Mouse (Mus musculus): Measurements from ENCODE around the gene Sema3b. TPM values are rescaled to one million over a fixed set of nuclear protein-coding genes. Genes with fewer than 3 reads are reported as not detected.
A peak's percentile ranks its signal among the peaks of the same experiment; 100 is the strongest.

Gene Sema3b
- total and polyA plus RNA-seq, 2 experiments: 0.37 to 0.83 TPM

DNA sequence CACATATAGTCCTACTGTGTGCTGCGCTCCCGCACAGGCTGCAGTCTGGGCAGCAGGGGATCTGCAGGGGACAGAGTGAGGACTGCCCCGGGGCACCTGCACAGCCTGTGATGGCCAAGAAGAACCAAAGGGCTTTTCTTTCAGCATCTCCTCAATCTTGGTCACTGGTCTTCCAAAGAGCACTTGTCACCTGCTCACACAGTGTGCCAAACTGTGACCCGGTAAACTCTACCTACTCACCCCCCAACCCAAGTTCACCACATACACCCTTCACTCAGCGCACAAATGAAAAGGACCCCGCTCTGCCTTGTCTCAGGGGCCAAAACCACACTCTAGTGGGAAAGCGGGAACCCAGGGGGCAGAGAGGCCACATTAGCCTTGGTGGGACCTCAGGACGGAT is 22.8 kb upstream of the Sema3b start:
- Histone ChIP-seq H3K4me3 (ENCODE audit: insufficient read depth, low read depth, low read length) (no peak overlapping the region), H3K4me1 (ENCODE audit: control insufficient read depth, insufficient read depth, low read length) (peaks cover 16% of the 10 kb centered on the region; the same call in 1 of the 2 replicates), H3K27me3 (ENCODE audit: control insufficient read depth, insufficient read depth, low read length) (no peaks in the 10 kb centered on the region), H3K79me2 (ENCODE audit: control insufficient read depth, insufficient read depth, low read length) (peaks cover 57% of the 10 kb centered on the region), H3K27ac (replicated peaks; ENCODE audit: insufficient read depth, low read depth, low read length) (no peak overlapping the region), H3K9ac (ENCODE audit: low read depth, low read length) (0 out of 2 replicates have a peak overlapping the region, but pooled peaks have one; percentile 10), H3K36me3 (ENCODE audit: control insufficient read depth, insufficient read depth, low read length) (no peaks in the 10 kb centered on the region)
- DNase-seq (ENCODE audit: extremely low read depth, low read depth, low spot score): no peak
- WGBS: 86% methylated on average over 8 of the region's 8 CpGs
- TF ChIP-seq POLR2A (IDR thresholded peaks at IDR 0.05; ENCODE audit: extremely low read depth, insufficient read depth, low read length): no peak
- TF ChIP-seq CTCF (IDR thresholded peaks at IDR 0.05; ENCODE audit: low read depth, low read length): no peak

DNA sequence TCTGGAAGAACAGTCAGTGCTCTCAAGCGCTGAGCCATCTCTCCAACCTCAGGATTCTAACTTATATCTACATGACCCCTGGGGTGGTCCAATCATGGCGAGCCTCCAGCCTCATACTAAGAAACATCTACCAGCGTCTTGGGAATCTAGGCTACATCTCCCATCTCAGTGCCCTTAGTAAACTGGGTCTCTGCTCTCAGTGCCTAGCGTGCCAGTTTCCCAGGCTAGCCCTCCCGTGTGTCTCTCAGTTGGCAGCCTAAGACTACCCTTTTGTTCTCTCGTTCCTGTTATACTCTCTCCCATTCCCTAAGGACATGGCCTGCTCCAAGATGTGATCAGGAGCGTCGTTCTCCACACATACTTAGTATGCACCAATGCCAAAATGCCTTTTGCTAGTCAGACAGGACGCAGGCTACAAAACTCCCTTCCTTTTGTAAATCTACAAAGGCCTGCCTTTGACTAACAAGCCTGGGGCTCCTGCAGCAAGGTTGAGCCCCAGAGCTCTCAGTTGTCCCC is 22.3 kb upstream of the Sema3b start:
- Histone ChIP-seq H3K27ac (replicated peaks; ENCODE audit: insufficient read depth, low read depth, low read length) (no peak overlapping the region), H3K36me3 (ENCODE audit: control insufficient read depth, insufficient read depth, low read length) (no peaks in the 10 kb centered on the region), H3K4me3 (ENCODE audit: insufficient read depth, low read depth, low read length) (no peak overlapping the region), H3K9ac (ENCODE audit: low read depth, low read length) (no peak overlapping the region), H3K79me2 (ENCODE audit: control insufficient read depth, insufficient read depth, low read length) (peaks cover 62% of the 10 kb centered on the region), H3K4me1 (ENCODE audit: control insufficient read depth, insufficient read depth, low read length) (peaks cover 16% of the 10 kb centered on the region; the same call in 1 of the 2 replicates), H3K27me3 (ENCODE audit: control insufficient read depth, insufficient read depth, low read length) (no peaks in the 10 kb centered on the region)
- whole genome bisulfite sequencing: 73% methylated on average over 9 of the region's 9 CpGs
- TF ChIP-seq CTCF (IDR thresholded peaks at IDR 0.05; ENCODE audit: low read depth, low read length): no peak
- TF ChIP-seq POLR2A (IDR thresholded peaks at IDR 0.05; ENCODE audit: extremely low read depth, insufficient read depth, low read length): no peak
- no peak for DNase-seq (ENCODE audit: extremely low read depth, low read depth, low spot score)

DNA sequence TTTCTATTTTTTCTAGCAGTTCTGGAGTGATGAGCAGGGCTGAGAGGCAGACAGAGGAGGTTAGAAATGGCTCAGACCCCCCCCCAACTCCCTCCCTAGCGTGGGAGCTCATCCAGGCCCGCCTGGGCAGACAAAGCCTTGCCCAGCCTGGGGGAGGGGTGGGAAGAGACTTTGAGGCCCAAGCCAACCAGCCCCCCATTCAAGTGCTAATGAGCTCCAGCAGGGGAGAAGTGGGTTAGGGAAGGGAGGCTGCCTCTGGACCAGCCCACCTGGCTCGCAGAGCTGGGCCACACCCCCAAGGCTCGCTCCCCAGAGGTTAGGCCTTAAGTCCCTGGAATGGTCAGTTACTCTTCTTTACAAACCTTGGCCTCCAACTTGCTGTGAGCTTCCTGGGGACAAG is 21.5 kb upstream of the Sema3b start:
- Histone ChIP-seq H3K79me2 (ENCODE audit: control insufficient read depth, insufficient read depth, low read length) (peaks cover 69% of the 10 kb centered on the region), H3K9ac (ENCODE audit: low read depth, low read length) (no peak overlapping the region), H3K36me3 (ENCODE audit: control insufficient read depth, insufficient read depth, low read length) (no peaks in the 10 kb centered on the region), H3K4me1 (ENCODE audit: control insufficient read depth, insufficient read depth, low read length) (peaks cover 13% of the 10 kb centered on the region; the same call in 1 of the 2 replicates), H3K27me3 (ENCODE audit: control insufficient read depth, insufficient read depth, low read length) (no peaks in the 10 kb centered on the region), H3K27ac (replicated peaks; ENCODE audit: insufficient read depth, low read depth, low read length) (no peak overlapping the region), H3K4me3 (ENCODE audit: insufficient read depth, low read depth, low read length) (no peak overlapping the region)
- 59% methylated on average over 4 of the region's 4 CpGs for WGBS
- no peak for TF ChIP-seq CTCF (IDR thresholded peaks at IDR 0.05; ENCODE audit: low read depth, low read length)
- TF ChIP-seq POLR2A (IDR thresholded peaks at IDR 0.05; ENCODE audit: extremely low read depth, insufficient read depth, low read length): no peak
- DNase-seq (ENCODE audit: extremely low read depth, low read depth, low spot score): no peak

DNA sequence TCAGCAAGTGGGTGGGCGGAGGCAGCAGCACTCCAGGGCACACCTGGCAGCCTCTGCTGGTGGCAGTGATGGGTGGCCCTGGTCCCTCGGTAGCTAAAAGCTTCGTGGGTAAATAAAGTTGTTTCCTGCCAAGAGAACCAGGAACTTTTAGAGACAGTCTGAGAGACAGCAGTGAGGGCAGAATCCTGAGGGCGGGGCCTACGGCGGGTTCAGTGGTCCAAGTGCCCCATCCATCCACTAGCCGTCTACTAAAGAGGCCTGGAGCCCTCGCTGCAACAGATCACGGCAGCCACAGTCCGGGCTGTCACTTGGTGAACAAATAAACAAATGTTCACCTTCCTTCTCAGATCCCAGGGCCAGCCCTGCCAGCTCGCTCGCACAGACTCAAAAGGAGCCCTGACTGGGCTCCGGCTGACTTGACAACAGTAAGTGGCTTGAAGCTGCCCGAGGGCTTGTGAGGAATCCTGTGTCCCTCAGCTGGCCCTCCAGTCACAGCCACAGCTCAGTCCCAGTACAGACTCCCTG is 20.9 kb upstream of the Sema3b start:
- TF ChIP-seq CTCF (IDR thresholded peaks at IDR 0.05; ENCODE audit: low read depth, low read length) (no peak), POLR2A (IDR thresholded peaks at IDR 0.05; ENCODE audit: extremely low read depth, insufficient read depth, low read length) (no peak)
- WGBS: 51% methylated on average over 14 of the region's 14 CpGs
- H3K9ac ChIP-seq (ENCODE audit: low read depth, low read length): no peak overlapping the region; the same call in 1 of the 2 replicates
- H3K4me3 ChIP-seq (ENCODE audit: insufficient read depth, low read depth, low read length): peak overlapping the region; percentile 9; the same call in 1 of the 2 replicates
- H3K4me1 ChIP-seq (ENCODE audit: control insufficient read depth, insufficient read depth, low read length): peaks cover 14% of the 10 kb centered on the region; the same call in 1 of the 2 replicates
- H3K27me3 ChIP-seq (ENCODE audit: control insufficient read depth, insufficient read depth, low read length): no peaks in the 10 kb centered on the region
- no peaks in the 10 kb centered on the region for H3K36me3 ChIP-seq (ENCODE audit: control insufficient read depth, insufficient read depth, low read length)
- H3K27ac ChIP-seq (replicated peaks; ENCODE audit: insufficient read depth, low read depth, low read length): peak overlapping the region; percentile 10; the same call in 1 of the 2 replicates
- no peak for DNase-seq (ENCODE audit: extremely low read depth, low read depth, low spot score)
- H3K79me2 ChIP-seq (ENCODE audit: control insufficient read depth, insufficient read depth, low read length): peaks cover 73% of the 10 kb centered on the region

DNA sequence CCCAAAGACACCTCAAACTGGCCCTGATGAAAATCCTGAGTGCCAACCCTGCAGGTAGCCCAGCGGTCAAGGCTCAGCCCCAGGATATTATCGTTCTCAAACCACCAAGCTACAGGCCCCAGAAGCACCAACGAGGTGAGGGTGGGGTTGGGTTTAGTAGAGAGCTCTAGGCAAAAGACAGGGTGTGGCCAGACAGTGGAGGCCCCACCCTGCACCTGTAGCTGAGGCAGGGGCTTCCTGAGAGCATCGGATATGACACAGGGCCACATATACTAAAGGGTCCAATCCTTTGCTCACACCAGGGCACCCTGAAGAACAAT is 20.3 kb upstream of the Sema3b start:
- DNase-seq (ENCODE audit: extremely low read depth, low read depth, low spot score): no peak
- H3K36me3 ChIP-seq (ENCODE audit: control insufficient read depth, insufficient read depth, low read length): no peaks in the 10 kb centered on the region
- WGBS: 65% methylated on average over 4 of the region's 4 CpGs
- H3K4me1 ChIP-seq (ENCODE audit: control insufficient read depth, insufficient read depth, low read length): peaks cover 17% of the 10 kb centered on the region
- H3K9ac ChIP-seq (ENCODE audit: low read depth, low read length): peak overlapping the region; percentile 33
- no peak overlapping the region for H3K4me3 ChIP-seq (ENCODE audit: insufficient read depth, low read depth, low read length)
- peaks cover 75% of the 10 kb centered on the region for H3K79me2 ChIP-seq (ENCODE audit: control insufficient read depth, insufficient read depth, low read length)
- TF ChIP-seq CTCF (IDR thresholded peaks at IDR 0.05; ENCODE audit: low read depth, low read length): no peak
- TF ChIP-seq POLR2A (IDR thresholded peaks at IDR 0.05; ENCODE audit: extremely low read depth, insufficient read depth, low read length): no peak
- H3K27me3 ChIP-seq (ENCODE audit: control insufficient read depth, insufficient read depth, low read length): no peaks in the 10 kb centered on the region
- peak overlapping the region; percentile 12 for H3K27ac ChIP-seq (replicated peaks; ENCODE audit: insufficient read depth, low read depth, low read length)

DNA sequence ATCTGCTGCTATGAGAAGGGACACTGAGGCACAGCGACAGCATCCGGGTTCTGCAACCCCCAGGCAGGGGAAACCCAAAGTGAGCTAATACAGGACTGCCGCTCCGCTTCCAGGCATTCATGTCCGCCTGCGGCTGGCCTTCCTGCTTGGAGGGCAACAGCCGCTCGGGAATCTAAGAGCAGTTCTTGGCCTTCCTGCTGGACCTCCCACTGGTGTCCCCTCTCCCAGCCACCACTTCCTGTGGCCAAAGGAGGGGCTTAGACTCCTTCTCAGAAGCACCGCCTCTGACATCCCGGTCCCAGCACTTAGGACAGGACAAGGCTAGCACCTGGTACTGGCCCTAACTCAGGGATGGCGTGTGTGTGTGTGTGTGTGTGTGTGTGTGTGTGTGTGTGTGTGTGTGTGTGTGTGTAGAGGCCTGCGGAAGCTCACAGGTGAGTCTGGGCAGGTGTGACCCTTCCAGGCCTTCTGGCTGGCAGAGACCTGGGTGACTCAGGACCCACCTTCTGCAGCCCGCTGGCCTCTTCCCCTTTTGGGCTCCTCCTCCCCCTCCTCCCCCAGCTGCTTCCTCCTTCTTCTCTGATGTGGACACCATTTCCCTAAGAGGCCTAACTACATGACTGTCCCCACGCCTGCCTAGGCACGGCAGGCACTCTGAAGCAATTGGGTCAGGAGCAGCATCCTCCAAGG is 19.8 kb upstream of the Sema3b start:
- Histone ChIP-seq H3K4me1 (ENCODE audit: control insufficient read depth, insufficient read depth, low read length) (peaks cover 18% of the 10 kb centered on the region), H3K36me3 (ENCODE audit: control insufficient read depth, insufficient read depth, low read length) (no peaks in the 10 kb centered on the region), H3K79me2 (ENCODE audit: control insufficient read depth, insufficient read depth, low read length) (peaks cover 74% of the 10 kb centered on the region), H3K9ac (ENCODE audit: low read depth, low read length) (peak overlapping the region; percentile 53), H3K4me3 (ENCODE audit: insufficient read depth, low read depth, low read length) (no peak overlapping the region; the same call in 1 of the 2 replicates), H3K27me3 (ENCODE audit: control insufficient read depth, insufficient read depth, low read length) (no peaks in the 10 kb centered on the region), H3K27ac (replicated peaks; ENCODE audit: insufficient read depth, low read depth, low read length) (peak overlapping the region; percentile 70)
- no peak for DNase-seq (ENCODE audit: extremely low read depth, low read depth, low spot score)
- WGBS: 69% methylated on average over 15 of the region's 15 CpGs
- no peak for TF ChIP-seq CTCF (IDR thresholded peaks at IDR 0.05; ENCODE audit: low read depth, low read length)
- TF ChIP-seq POLR2A (IDR thresholded peaks at IDR 0.05; ENCODE audit: extremely low read depth, insufficient read depth, low read length): no peak

Data from liver, adult 2 months (tissue).